Mouse (Mus musculus) brown adipose tissue, adult 24 weeks (tissue): ENCODE measurements around the gene Sh3kbp1. TPM values are rescaled to one million over a fixed set of nuclear protein-coding genes. Genes with fewer than 3 reads are reported as not detected.
"Not testable (repeated sequence)": the region's sequence is repeated elsewhere in the genome, so short reads cannot be mapped to it uniquely, and the experiment has no call there.

ENCODE experiments used
- H3K27ac ChIP-seq: fragments of 200-500 bp; replicated peaks from 2 replicates; pipeline ENCODE4 v1.5.1; 2012; ENCODE audit warnings: low read depth, mild to moderate bottlenecking, low read length
- H3K4me1 ChIP-seq: fragments of 200-500 bp; 2 replicates; pipeline ENCODE4 v1.6.1; 2012; ENCODE audit warnings: low read length, mixed read lengths; ENCODE audit not compliant: control insufficient read depth, insufficient read depth, insufficient read length
- H3K4me3 ChIP-seq: fragments of 200-500 bp; 2 replicates; pipeline ENCODE4 v1.5.1; 2012; ENCODE audit warnings: low read depth, mild to moderate bottlenecking, low read length, moderate library complexity; ENCODE audit not compliant: insufficient read depth
- polyA plus RNA-seq: library from polyadenylated mRNA; stranded (reverse); fragments of >200 nt; gene quantifications from 2 replicates; pipeline ENCODE4 v1.2.4, GENCODE M21; 2012; ENCODE audit not compliant: missing spikeins, insufficient read depth, insufficient read length

Sh3kbp1 gene
- polyA plus RNA-seq, result 90.3 and 99.4 TPM in 2 replicates

- Histone ChIP-seq H3K27ac (peak within 1 kb of the TSS; percentile 84), H3K4me1 (no peaks in the 10 kb centered on the region; the same call in 1 of the 2 replicates), H3K4me3 (peak within 1 kb of the TSS; percentile 99)
Measured at GRCm38 (mm10) chrX:159626907-159627587, at the start of gene Sh3kbp1. Sh3kbp1 (plus strand) TSS chrX:159627272.

- not testable (repeated sequence) for H3K4me1 ChIP-seq, H3K27ac ChIP-seq, H3K4me3 ChIP-seq
Measured at GRCm38 (mm10) chrX:159584738-159585137, 42.3 kb upstream of the Sh3kbp1 start.

DNA sequence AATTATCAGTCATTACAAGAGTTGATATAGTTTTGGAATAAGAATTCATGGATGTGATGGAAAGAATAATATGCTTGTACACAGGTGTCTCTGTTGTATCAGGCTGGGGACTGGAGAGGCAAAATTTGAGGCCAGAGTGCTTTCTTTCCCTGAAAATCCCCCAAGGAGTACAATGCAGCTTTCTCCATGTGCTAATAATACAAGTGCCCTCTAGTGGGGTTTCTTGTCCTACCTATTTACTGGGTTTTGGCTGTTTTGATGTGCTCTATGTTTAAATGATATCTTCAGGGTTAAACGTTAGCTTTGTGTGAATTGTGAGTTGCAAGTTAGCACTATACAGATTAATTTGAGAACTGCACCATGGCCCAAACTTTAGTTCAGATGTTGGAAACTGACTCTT lies 35.4 kb upstream of the Sh3kbp1 start:
- Histone ChIP-seq H3K4me1 (no peaks in the 10 kb centered on the region), H3K4me3 (no peak overlapping the region), H3K27ac (no peak overlapping the region)

GRCm38 (mm10) chrX:159597502-159597901 lies 29.6 kb upstream of the Sh3kbp1 start:
- Histone ChIP-seq H3K4me1 (no peaks in the 10 kb centered on the region), H3K4me3 (no peak overlapping the region), H3K27ac (no peak overlapping the region)

GRCm38 (mm10) chrX:159604832-159605231 lies 22.2 kb upstream of the Sh3kbp1 start:
- Histone ChIP-seq H3K4me1 (no peaks in the 10 kb centered on the region), H3K27ac (no peak overlapping the region), H3K4me3 (no peak overlapping the region)

DNA sequence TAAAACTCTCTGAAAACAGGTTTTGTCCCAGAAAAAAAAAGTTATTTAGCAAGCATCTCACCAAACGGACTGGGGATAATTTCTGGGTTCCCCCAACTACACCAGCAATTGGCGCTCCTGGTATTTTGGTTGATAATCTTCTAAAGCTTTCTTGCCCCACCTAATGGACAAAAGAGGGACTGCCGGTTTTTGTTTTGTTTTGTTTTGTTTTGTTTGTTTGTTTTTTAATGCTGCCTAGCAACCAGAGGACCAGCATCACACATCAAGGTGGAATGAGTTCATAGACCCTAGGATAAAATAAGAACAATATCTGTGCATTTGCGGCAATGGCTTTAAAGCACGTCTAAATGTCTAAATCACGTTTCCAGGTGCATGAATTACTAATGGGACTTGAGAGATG lies 20.1 kb upstream of the Sh3kbp1 start:
- no peak overlapping the region for H3K27ac ChIP-seq
- no peak overlapping the region for H3K4me3 ChIP-seq

DNA sequence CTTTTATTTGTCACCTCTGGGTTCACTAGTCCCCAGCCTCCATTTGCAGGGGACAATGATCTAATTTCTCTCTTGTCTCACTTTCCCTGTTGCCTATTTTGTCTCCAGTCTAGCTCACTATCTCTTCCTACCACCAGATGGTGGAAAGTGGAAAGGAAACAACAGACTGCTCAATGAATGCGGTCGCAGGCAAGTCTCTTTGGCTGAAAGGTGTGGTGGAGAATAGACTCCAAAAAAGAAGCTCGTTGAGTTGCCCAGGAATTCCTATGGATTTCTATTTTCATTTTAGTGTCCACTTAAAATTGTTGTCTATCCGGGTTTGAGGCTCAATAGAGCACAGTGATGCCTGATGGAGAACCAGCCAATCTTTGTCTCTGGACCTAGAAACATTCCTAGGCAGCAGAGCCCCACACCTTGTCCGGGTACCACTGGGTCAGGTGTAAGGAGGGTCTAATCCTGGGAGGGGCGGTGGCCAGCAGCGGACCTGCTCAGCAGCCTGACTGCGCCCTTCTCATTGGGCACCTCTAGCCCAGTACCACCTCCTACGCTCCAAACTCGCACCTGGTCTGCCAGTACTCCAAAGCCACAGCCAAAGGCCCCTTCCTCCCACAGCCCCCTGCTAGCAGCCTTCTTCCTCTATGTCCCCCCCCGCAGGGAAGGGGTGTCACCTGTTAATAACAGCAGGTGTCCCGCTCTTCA lies 715 bp upstream of the Sh3kbp1 start:
- Histone ChIP-seq H3K4me1 (no peaks in the 10 kb centered on the region; the same call in 1 of the 2 replicates), H3K27ac (no peak overlapping the region), H3K4me3 (peak overlapping the region; percentile 99)

More for the DNA sequence above, 20.1 kb upstream of the Sh3kbp1 start:
- H3K4me1 ChIP-seq, result no peaks in the 10 kb centered on the region

- peak overlapping the region; percentile 84 for H3K27ac ChIP-seq
- no peaks in the 10 kb centered on the region; the same call in 1 of the 2 replicates for H3K4me1 ChIP-seq
- H3K4me3 ChIP-seq, result peak overlapping the region; percentile 99
Measured at GRCm38 (mm10) chrX:159627588-159628566, 805 bp downstream of the Sh3kbp1 start.

GRCm38 (mm10) chrX:159628629-159629028 lies 1.6 kb downstream of the Sh3kbp1 start:
- peak overlapping the region; percentile 63 for H3K27ac ChIP-seq
- peak overlapping the region; percentile 99 for H3K4me3 ChIP-seq
- H3K4me1 ChIP-seq, result no peaks in the 10 kb centered on the region; the same call in 1 of the 2 replicates

- Histone ChIP-seq H3K4me3 (peak overlapping the region; percentile 99), H3K4me1 (no peaks in the 10 kb centered on the region; the same call in 1 of the 2 replicates), H3K27ac (peak overlapping the region; percentile 63)
Measured at GRCm38 (mm10) chrX:159629203-159629602, 2.1 kb downstream of the Sh3kbp1 start.

- peak overlapping the region; percentile 37; the same call in 1 of the 2 replicates for H3K27ac ChIP-seq
- H3K4me3 ChIP-seq, result no peak overlapping the region
- H3K4me1 ChIP-seq, result 0 out of 2 replicates have a peak, but pooled peaks cover 2% of the 10 kb centered on the region
Measured at GRCm38 (mm10) chrX:159638500-159639227, 11.6 kb downstream of the Sh3kbp1 start.

- Histone ChIP-seq H3K27ac (peak overlapping the region; percentile 6; the same call in 1 of the 2 replicates), H3K4me1 (0 out of 2 replicates have a peak, but pooled peaks cover 2% of the 10 kb centered on the region), H3K4me3 (no peak overlapping the region)
Measured at GRCm38 (mm10) chrX:159639991-159640390, 12.9 kb downstream of the Sh3kbp1 start.

DNA sequence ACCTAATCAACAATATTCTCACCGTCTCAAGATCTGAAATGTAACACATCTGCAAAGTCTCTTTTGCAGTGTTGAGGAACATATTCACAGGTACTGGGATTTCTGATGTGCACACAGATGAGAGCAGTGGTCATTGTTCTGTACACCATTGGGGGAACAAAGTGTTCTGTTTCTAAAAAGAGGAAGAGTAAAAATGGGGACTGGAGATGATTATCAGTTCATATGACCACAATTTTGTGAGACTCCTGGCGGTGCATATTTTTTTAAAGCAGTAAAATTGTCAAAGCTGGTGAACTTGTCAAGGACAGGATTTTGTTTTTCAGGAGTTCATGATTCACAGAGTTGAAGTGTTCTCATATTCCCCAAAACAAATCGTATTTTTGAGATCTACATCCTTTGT lies 18.2 kb downstream of the Sh3kbp1 start:
- H3K4me3 ChIP-seq, result no peak overlapping the region
- H3K4me1 ChIP-seq, result peaks cover 6% of the 10 kb centered on the region
- H3K27ac ChIP-seq, result no peak overlapping the region

- Histone ChIP-seq H3K4me1 (peaks cover 12% of the 10 kb centered on the region), H3K4me3 (no peak overlapping the region), H3K27ac (no peak overlapping the region)
Measured at GRCm38 (mm10) chrX:159647564-159647963, 20.5 kb downstream of the Sh3kbp1 start.
